Mouse (Mus musculus) cerebellum, adult (tissue): ENCODE data around the gene Zfp853.

ENCODE experiments used
- ATAC-seq: cut with Nextera tagmentation; 2 replicates; pipeline ENCODE4 v1.9.2; 2017; ENCODE audit warnings: mild to moderate bottlenecking, moderate library complexity, mixed read lengths; ENCODE audit not compliant: insufficient number of reproducible peaks, low FRiP score, low TSS enrichment

Gene Zfp853

DNA sequence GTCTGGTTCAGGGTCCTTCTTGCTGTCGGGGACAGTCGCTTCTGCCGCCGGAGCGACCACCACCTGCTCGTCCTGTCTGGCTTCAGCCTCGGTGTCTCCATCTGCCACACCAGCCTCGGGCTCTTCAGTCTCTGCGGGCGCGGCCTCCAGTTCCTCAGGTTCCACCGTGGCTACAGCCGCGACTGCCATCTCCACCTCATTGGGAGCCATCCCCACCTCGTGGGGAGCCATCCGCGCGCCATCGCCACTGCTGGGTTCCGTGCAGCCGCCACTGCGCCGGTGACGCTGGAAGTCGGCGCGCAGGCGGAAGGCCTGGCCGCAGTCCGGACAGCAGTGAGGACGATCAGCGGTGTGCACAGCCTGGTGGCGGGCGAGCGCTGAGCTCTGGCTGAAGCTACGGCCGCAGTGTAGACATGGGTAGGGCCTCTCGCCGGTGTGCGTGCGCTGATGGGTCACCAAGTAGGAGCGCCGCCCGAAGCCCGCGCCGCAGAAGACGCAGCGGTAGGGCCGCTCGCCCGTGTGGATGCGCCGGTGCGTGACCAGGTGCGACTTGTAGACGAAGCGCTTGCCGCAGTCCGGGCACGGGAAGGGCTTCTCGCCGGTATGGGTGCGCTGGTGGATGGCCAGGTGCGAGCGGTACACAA is 38.8 kb downstream of the Zfp853 start:
- ATAC-seq, result no peak

DNA sequence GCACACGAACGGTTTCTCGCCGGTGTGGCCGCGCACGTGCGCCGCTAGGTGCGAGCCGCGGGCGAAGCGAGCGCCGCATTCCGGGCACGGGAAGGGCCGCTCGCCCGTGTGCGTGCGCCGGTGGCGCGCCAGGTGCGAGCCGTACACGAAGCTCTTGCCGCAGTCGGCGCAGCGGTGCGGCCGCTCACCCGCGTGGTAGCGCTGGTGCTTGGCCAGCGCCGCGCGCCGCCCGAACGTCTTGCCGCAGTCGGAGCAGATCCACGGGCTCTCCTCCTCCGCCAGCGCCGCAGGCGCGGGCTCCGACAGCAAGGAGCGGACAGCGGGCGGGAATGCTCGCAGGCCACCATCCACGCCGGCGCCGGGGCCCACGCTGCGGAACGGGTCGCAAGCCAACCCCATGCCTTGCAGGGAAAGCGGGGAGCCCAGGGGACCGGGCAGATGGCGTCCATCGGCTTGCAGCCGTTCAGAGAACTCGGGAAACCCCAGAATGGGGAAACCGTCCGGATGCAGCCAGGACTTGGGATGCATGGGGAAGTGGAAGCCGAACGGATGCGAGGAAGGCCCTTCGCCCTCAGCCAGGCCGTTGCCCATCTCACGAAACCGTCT is 39.4 kb downstream of the Zfp853 start:
- ATAC-seq, result no peak

DNA sequence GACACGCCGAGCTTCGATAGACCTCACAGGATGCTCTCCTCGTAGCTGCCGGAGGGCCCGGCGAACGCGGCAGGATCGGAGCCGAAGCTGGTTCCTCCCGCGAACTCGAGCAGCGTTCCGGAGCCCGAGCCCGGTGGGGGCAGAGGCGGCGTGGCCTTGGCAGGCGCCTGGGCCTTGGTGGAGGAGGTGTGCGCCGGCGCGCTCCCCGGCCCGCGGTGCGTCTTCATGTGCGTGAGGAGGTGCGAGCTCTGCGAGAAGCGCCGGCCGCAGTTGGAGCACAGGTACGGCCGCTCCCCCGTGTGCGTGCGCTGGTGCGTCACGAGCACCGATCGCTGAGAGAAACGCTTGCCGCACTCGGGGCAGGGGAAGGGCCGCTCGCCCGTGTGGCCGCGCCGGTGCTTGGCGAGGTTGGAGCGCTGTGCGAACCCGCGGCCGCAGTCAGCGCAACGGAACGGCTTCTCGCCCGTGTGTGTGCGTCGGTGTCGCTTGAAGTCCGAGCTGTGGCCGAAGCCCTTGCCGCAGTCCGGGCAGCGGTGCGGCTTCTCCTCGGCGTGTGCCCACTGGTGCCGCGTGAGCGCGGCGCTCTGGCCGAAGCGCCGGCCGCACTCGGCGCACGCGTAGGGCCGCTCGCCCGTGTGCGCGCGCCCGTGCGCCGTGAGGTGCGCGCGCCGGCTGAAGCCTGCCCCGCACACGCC is 40.1 kb downstream of the Zfp853 start:
- ATAC-seq, result peak; percentile 53; the same call in 1 of the 2 replicates

DNA sequence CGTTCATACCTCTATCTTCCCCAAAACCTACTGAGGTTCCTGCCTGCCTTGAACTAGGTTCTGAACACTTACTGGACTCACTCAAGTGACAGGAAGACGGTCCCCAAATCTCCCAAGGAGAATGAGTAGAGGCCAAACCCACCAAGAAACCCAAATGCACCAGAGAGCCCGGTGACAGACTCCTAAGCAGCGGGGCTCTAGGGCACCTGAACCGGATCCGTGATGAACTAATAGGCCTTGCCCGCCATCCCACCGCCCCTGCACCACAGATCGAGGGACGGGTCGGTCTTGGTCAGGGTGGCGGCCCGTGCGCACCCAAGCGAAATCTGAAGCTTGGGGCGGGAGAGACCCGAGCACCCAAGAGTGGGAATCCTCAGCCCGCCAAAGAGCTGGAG is 40.6 kb downstream of the Zfp853 start:
- no peak for ATAC-seq

DNA sequence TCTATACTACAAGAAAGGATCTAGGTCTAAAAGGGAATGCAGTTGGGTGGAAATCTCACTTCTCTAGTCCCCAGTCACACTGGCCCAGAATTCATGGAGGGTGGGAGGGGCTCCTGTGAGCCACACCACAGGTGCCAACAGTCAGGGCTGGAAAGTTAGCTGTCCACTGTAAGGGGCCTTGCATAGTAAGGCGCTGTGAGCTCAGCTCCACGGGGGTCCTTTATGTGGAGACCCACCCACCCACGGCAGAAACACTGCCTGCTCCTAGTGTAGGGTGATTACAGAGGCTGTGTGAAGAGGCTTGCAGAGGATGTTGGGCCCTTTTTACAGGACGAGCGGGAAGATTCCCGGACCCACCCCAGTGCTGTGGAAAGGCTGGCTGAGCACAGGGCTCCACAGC is 41.4 kb downstream of the Zfp853 start:
- no peak for ATAC-seq

DNA sequence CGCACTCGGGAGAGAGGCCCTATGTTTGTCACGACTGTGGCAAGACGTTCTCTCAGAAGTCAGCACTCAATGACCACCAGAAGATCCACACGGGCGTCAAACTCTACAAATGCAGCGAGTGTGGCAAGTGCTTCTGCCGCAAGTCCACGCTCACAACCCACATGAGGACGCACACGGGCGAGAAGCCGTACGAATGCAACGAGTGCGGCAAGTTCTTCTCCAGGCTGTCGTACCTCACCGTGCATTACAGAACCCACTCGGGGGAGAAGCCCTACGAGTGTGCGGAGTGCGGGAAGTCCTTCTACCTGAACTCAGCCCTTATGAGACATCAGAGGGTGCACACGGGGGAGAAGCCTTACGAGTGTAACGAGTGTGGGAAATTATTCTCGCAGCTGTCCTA is 48.5 kb downstream of the Zfp853 start:
- no peak for ATAC-seq
